Mouse (Mus musculus): Measurements from ENCODE around the gene Gm11444.

Gm11444 gene

GRCm38 (mm10) chr11:85814678-85815077 is 35.5 kb downstream of the Gm11444 start:
- DNase-seq (ENCODE audit: low read depth, low spot score) = no peak

- DNase-seq (ENCODE audit: low read depth, low spot score) = no peak
These were observed 37.7 kb downstream of the Gm11444 start for GRCm38 (mm10) chr11:85812201-85812966.

- DNase-seq (ENCODE audit: low read depth, low spot score) = no peak
These were observed 38.5 kb downstream of the Gm11444 start for GRCm38 (mm10) chr11:85811676-85812075.

GRCm38 (mm10) chr11:85811229-85811628 is 38.9 kb downstream of the Gm11444 start:
- no peak for DNase-seq (ENCODE audit: low read depth, low spot score)

- DNase-seq (ENCODE audit: low read depth, low spot score) = no peak
These were observed 42.8 kb downstream of the Gm11444 start for GRCm38 (mm10) chr11:85807353-85807752.

- no peak for DNase-seq (ENCODE audit: low read depth, low spot score)
These were observed 44.4 kb downstream of the Gm11444 start for GRCm38 (mm10) chr11:85805779-85806178.

GRCm38 (mm10) chr11:85804048-85804447 is 46.1 kb downstream of the Gm11444 start:
- DNase-seq (ENCODE audit: low read depth, low spot score) = no peak

- DNase-seq (ENCODE audit: low read depth, low spot score) = no peak
These were observed 49.8 kb downstream of the Gm11444 start for GRCm38 (mm10) chr11:85800380-85800779.

GRCm38 (mm10) chr11:85799856-85800255 is 50.3 kb downstream of the Gm11444 start:
- no peak for DNase-seq (ENCODE audit: low read depth, low spot score)

GRCm38 (mm10) chr11:85799456-85799855 is 50.7 kb downstream of the Gm11444 start:
- DNase-seq (ENCODE audit: low read depth, low spot score) = no peak

Measured in WW6 (cell line).